Mouse (Mus musculus): Measurements from ENCODE around the gene Ntrk1. TPM values are rescaled to one million over a fixed set of nuclear protein-coding genes. Genes with fewer than 3 reads are reported as not detected.
"Not testable (repeated sequence)": the region's sequence is repeated elsewhere in the genome, so short reads cannot be mapped to it uniquely, and the experiment has no call there.

Ntrk1 gene
- polyA plus RNA-seq, 1 experiment, result not detected

DNA sequence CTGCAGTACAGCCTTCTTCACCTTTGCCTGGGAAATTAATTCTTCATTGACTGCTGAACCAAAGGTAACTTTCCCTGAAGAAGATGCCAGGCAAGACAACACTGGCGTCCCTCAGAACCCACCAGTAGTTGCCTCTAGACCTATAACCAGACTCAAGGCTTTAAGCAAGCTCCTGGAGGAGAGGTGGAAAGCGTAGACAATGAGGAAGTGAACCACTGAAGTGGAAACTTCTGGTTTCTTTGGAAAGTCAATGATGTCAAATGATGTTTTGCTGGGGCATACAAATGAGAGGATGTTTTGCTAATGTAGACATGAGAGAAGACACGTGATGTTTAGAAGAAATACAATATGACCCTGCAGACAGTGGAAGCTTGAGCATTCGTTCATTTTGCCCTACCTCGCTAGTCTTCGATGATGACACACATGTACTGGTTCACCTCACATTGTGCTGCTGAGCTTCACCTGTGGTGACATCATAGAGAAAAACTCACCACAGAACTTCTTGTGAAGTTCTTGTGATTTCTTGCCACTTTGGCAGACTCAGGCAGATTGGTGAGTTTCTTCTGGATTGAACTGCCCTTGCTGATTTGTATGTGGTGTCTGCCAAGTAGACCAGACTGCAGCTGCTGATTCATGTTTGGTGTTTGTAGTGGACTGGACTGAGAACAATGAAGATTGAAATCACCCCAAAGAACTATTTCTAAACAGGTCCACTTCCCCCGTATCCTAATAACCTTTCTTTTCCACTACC is 37.3 kb upstream of the Ntrk1 start:
- Histone ChIP-seq H3K27me3 (ENCODE audit: control insufficient read depth, insufficient read depth, insufficient read length) (peaks cover 13% of the 10 kb centered on the region), H3ac (ENCODE audit: control insufficient read depth, insufficient read length) (no peak overlapping the region), H3K4me3 (no peak overlapping the region), H3K36me3 (ENCODE audit: control insufficient read depth, insufficient read depth) (no peaks in the 10 kb centered on the region), H3K79me2 (ENCODE audit: control insufficient read depth, insufficient read depth) (no peaks in the 10 kb centered on the region), H3K4me2 (ENCODE audit: low read depth) (no peak overlapping the region)
- TF ChIP-seq TCF12 (IDR thresholded peaks at IDR 0.05; ENCODE audit: insufficient read depth, poor library complexity, severe bottlenecking) (no peak), REST (IDR thresholded peaks at IDR 0.05; ENCODE audit: insufficient read depth, insufficient read length) (no peak)

DNA sequence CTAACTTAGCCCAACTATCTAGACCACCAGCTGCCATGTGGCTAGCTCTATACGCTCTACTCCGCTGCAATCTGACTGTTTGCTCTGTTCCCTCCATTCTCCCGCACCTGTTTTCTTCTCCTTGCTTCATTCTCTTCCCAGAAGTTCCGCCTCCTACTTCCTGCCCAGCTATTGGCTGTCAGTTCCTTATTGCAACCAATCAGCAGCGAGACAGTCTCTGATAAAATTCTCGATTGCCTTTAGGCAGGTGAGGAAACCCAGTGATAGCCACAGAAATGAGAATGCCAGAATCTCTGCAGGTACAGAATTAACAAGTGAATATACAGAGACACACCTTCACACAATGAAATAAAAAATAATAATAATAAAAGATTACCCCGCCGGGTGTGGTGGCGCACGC is 34.1 kb upstream of the Ntrk1 start:
- Histone ChIP-seq H3ac (ENCODE audit: control insufficient read depth, insufficient read length) (no peak overlapping the region), H3K4me3 (no peak overlapping the region), H3K36me3 (ENCODE audit: control insufficient read depth, insufficient read depth) (no peaks in the 10 kb centered on the region), H3K79me2 (ENCODE audit: control insufficient read depth, insufficient read depth) (no peaks in the 10 kb centered on the region), H3K4me2 (ENCODE audit: low read depth) (no peak overlapping the region), H3K27me3 (ENCODE audit: control insufficient read depth, insufficient read depth, insufficient read length) (peaks cover 20% of the 10 kb centered on the region)
- TF ChIP-seq MYOG (IDR thresholded peaks at IDR 0.05; ENCODE audit: control insufficient read depth in 1 of 3, insufficient read depth in 1 of 3, insufficient read length in 2 of 3, low read depth in 2 of 3) (no peak), POLR2A (IDR thresholded peaks at IDR 0.05; ENCODE audit: insufficient read length, low read depth) (no peak)

DNA sequence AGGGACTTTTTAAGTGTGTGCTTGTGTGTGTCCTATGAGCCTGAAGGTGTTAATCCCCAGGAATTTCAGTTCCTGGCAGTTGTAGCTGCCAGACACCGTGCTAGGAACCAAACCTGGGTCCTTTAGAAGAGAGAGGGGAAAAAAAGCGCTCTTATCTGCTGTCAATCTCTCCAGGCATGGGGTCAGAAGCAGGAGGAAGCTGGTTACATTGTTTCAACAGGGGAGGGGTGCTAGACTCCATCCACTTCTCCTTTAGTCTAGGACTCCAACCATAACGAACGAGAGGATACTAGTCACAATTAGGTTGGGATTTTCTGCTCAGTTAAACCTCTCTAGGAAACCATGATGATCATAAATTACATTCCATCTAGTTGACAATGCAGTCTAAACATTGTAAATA is 33.5 kb upstream of the Ntrk1 start:
- TF ChIP-seq REST (IDR thresholded peaks at IDR 0.05; ENCODE audit: insufficient read depth, insufficient read length) (no peak), POLR2A (IDR thresholded peaks at IDR 0.05; ENCODE audit: insufficient read length, low read depth) (no peak), MAX (IDR thresholded peaks at IDR 0.05; ENCODE audit: low read depth) (no peak)
- no peak overlapping the region for H3K4me2 ChIP-seq (ENCODE audit: low read depth)
- no peaks in the 10 kb centered on the region for H3K79me2 ChIP-seq (ENCODE audit: control insufficient read depth, insufficient read depth)
- no peak overlapping the region for H3K4me3 ChIP-seq
- no peak overlapping the region for H3ac ChIP-seq (ENCODE audit: control insufficient read depth, insufficient read length)
- peaks cover 23% of the 10 kb centered on the region for H3K27me3 ChIP-seq (ENCODE audit: control insufficient read depth, insufficient read depth, insufficient read length)
- H3K36me3 ChIP-seq (ENCODE audit: control insufficient read depth, insufficient read depth), result no peaks in the 10 kb centered on the region

DNA sequence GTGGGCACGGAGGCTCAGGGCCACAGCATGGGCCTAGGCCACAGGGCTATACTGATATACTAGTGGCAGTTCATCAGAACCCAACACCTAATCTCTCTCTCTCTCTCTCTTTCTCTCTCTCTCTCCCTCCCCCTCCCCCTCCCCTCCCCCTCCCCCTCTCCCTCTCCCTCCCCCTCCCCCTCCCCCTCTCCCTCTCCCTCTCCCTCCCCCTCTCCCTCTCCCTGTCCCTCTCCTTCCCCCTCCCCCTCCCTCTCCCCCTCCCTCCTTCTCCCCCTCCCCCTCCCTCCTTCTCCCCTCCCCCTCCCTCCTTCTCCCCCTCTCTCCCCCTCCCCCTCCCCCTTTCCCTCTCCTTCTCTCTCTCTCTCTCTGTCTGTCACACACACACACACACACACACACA is 29.2 kb upstream of the Ntrk1 start, which contains the start of gene Pear1:
Gene Pear1 (minus strand): TSS at position 101 of the 400 bp plus-strand sequence.
- not testable (repeated sequence) for H3K4me3 ChIP-seq; H3ac ChIP-seq (ENCODE audit: control insufficient read depth, insufficient read length); H3K79me2 ChIP-seq (ENCODE audit: control insufficient read depth, insufficient read depth); H3K36me3 ChIP-seq (ENCODE audit: control insufficient read depth, insufficient read depth); H3K4me2 ChIP-seq (ENCODE audit: low read depth)
- peaks cover 33% of the 10 kb centered on the region for H3K27me3 ChIP-seq (ENCODE audit: control insufficient read depth, insufficient read depth, insufficient read length)

DNA sequence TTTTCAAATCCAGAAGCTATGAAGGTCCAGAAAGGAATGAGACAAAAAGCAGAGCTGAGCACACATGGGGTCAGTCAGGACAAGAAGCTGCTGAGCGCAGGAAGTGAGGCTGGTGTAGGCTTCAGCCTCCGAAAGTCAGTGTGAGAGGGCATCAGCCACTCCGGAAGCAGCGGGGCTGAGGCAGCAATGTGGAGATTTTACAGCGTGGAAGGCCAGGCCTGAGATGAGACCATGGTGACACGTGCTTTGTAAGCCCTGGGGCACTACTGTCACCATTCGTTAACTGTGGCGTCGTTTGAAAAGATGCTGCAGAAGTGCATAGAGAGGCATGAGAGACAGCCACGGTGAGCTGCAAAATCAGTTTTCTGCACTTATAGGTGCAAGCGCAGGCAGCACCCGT is 23.3 kb upstream of the Ntrk1 start:
- H3K4me3 ChIP-seq, result no peak overlapping the region
- H3ac ChIP-seq (ENCODE audit: control insufficient read depth, insufficient read length), result no peak overlapping the region
- no peak overlapping the region for H3K4me2 ChIP-seq (ENCODE audit: low read depth)
- peaks cover 64% of the 10 kb centered on the region for H3K27me3 ChIP-seq (ENCODE audit: control insufficient read depth, insufficient read depth, insufficient read length)
- H3K36me3 ChIP-seq (ENCODE audit: control insufficient read depth, insufficient read depth), result no peaks in the 10 kb centered on the region
- TF ChIP-seq E2F4 (IDR thresholded peaks at IDR 0.05; ENCODE audit: insufficient read depth) (no peak), POLR2A (IDR thresholded peaks at IDR 0.05; ENCODE audit: insufficient read length, low read depth) (no peak), REST (IDR thresholded peaks at IDR 0.05; ENCODE audit: insufficient read depth, insufficient read length) (no peak), USF1 (IDR thresholded peaks at IDR 0.05; ENCODE audit: low read depth) (no peak), SRF (IDR thresholded peaks at IDR 0.05; ENCODE audit: control insufficient read depth, insufficient read length, low read depth) (no peak), MAX (IDR thresholded peaks at IDR 0.05; ENCODE audit: low read depth) (no peak), MYOG (IDR thresholded peaks at IDR 0.05; ENCODE audit: control insufficient read depth in 1 of 3, insufficient read depth in 1 of 3, insufficient read length in 2 of 3, low read depth in 2 of 3) (no peak), MYOD1 (IDR thresholded peaks at IDR 0.05; ENCODE audit: control insufficient read depth in 1 of 3, insufficient read length in 2 of 3, low read depth in 2 of 3) (no peak), POLR2AphosphoS2 (IDR thresholded peaks at IDR 0.05; ENCODE audit: insufficient read length, low read depth) (no peak), CEBPB (IDR thresholded peaks at IDR 0.05; ENCODE audit: insufficient read depth, poor library complexity, severe bottlenecking) (no peak), TCF12 (IDR thresholded peaks at IDR 0.05; ENCODE audit: insufficient read depth, poor library complexity, severe bottlenecking) (no peak), TCF3 (IDR thresholded peaks at IDR 0.05; ENCODE audit: insufficient read length, low read depth) (no peak)
- no peaks in the 10 kb centered on the region for H3K79me2 ChIP-seq (ENCODE audit: control insufficient read depth, insufficient read depth)

DNA sequence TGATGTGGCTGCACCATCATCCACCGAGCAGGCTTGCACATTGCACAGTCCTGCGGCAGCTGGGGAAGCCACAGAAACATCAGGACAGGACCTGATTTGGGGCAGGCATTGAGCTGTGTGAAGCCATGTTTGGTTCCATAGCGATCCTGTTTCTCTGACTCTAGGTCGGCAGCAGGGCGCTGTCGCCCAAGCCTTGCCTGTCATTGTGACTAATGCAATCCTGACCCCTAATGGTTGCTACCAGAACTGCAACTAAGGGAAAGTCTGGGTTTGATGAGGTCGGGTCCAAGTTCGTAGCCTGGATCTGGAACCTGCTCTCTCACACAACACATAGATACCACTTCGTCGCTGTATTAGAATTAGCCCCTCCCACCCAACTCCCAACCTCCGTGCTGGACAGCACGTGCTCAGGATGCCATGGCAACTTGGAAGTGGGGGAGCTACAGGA is 21.7 kb upstream of the Ntrk1 start:
- H3ac ChIP-seq (ENCODE audit: control insufficient read depth, insufficient read length), result no peak overlapping the region
- no peaks in the 10 kb centered on the region for H3K36me3 ChIP-seq (ENCODE audit: control insufficient read depth, insufficient read depth)
- peaks cover 64% of the 10 kb centered on the region for H3K27me3 ChIP-seq (ENCODE audit: control insufficient read depth, insufficient read depth, insufficient read length)
- TF ChIP-seq USF1 (IDR thresholded peaks at IDR 0.05; ENCODE audit: low read depth) (no peak), POLR2A (IDR thresholded peaks at IDR 0.05; ENCODE audit: insufficient read length, low read depth) (no peak), REST (IDR thresholded peaks at IDR 0.05; ENCODE audit: insufficient read depth, insufficient read length) (no peak), MYOG (IDR thresholded peaks at IDR 0.05; ENCODE audit: control insufficient read depth in 1 of 3, insufficient read depth in 1 of 3, insufficient read length in 2 of 3, low read depth in 2 of 3) (no peak), MAX (IDR thresholded peaks at IDR 0.05; ENCODE audit: low read depth) (no peak), POLR2AphosphoS2 (IDR thresholded peaks at IDR 0.05; ENCODE audit: insufficient read length, low read depth) (no peak), TCF3 (IDR thresholded peaks at IDR 0.05; ENCODE audit: insufficient read length, low read depth) (no peak), E2F4 (IDR thresholded peaks at IDR 0.05; ENCODE audit: insufficient read depth) (no peak), CEBPB (IDR thresholded peaks at IDR 0.05; ENCODE audit: insufficient read depth, poor library complexity, severe bottlenecking) (no peak), SRF (IDR thresholded peaks at IDR 0.05; ENCODE audit: control insufficient read depth, insufficient read length, low read depth) (no peak), MYOD1 (IDR thresholded peaks at IDR 0.05; ENCODE audit: control insufficient read depth in 1 of 3, insufficient read length in 2 of 3, low read depth in 2 of 3) (no peak), TCF12 (IDR thresholded peaks at IDR 0.05; ENCODE audit: insufficient read depth, poor library complexity, severe bottlenecking) (no peak)
- no peak overlapping the region for H3K4me3 ChIP-seq
- H3K79me2 ChIP-seq (ENCODE audit: control insufficient read depth, insufficient read depth), result no peaks in the 10 kb centered on the region
- H3K4me2 ChIP-seq (ENCODE audit: low read depth), result no peak overlapping the region
